Mouse (Mus musculus) cerebellum, adult 11-12 months (tissue): ENCODE results near the gene Erg.

Experiments used
- DNase-seq: peaks from one replicate; pipeline ENCODE4 v3.0.0; 2022

Gene Erg

DNA sequence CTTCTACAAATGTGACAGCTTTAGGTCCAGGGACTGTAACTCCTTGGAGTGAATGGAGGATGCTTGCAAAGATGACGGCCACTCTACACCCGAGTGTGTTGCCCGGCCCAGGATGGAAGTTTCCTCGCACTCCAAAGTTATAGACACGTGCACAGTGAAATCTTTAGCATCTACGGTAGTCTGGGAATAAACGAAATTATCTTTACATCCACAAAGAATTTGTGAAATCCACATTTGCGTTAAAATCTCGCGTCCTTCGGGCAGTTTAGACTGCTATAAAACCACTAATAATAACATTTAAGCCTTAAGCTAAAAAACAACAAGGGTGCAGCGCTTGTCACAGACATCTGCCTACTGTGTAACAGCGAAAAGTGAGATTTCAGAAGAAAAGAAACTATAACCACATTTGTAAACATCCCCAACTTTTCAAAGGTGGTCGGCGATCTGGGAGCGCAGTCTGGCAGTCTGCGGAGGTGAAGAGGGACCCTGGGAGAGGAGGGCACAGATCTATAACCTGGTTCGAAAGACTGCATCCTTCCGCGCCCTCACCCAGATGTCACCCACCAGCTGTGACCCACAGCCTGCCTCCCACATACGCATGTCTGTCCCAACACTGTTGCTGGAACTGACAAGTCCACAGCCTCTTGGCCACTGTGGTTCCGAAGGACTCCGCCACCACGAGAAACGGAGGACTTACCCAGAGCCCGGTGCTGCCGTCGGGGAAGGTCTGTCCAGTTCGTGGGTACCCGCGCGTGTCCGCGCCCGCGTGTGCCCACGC is 1.5 kb downstream of the Erg start:
- no peak for DNase-seq

- DNase-seq = no peak
These were observed 7.1 kb downstream of the Erg start for GRCm38 (mm10) chr16:95579289-95579688.

GRCm38 (mm10) chr16:95573163-95573562 is 13.2 kb downstream of the Erg start:
- no peak for DNase-seq

DNA sequence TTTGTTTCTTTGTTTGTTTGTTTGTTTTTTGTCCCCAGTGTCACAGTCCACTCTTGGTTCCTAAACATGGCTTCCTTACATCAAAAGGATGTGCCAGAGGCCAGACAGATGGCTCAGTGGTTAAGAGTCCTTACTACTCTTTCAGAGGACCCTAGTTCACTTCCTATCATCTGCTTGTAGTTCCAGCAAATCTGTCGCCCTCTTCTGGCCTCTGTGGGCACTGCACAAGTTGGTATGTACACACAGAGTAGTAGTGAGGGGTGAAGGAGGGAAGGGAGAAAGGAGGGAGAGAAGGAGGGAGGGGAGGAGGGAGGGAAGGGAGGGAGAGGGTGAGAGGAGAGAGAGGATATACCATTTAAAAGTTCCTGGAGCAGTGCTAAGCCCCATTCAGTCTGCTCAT is 15.8 kb downstream of the Erg start:
- DNase-seq = no peak

GRCm38 (mm10) chr16:95556834-95557233 is 29.6 kb downstream of the Erg start:
- no peak for DNase-seq

DNA sequence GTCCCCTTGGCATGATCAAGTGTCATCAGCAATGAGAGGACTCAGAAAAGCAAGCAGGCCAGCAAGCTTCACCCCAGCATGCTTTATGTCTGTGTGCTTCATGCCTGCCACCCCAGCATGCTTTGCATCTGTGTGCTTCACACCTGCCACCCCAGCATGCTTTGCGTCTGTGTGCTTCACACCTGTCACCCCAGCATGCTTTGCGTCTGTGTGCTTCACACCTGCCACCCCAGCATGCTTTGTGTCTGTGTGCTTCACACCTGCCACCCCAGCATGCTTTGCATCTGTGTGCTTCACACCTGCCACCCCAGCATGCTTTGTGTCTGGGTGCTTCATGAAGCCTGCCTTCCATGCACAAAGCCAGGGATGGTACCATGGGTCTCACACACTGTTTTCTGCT is 33.3 kb downstream of the Erg start:
- DNase-seq = no peak

- DNase-seq = no peak
These were observed 33.9 kb downstream of the Erg start for GRCm38 (mm10) chr16:95552495-95552894.

DNA sequence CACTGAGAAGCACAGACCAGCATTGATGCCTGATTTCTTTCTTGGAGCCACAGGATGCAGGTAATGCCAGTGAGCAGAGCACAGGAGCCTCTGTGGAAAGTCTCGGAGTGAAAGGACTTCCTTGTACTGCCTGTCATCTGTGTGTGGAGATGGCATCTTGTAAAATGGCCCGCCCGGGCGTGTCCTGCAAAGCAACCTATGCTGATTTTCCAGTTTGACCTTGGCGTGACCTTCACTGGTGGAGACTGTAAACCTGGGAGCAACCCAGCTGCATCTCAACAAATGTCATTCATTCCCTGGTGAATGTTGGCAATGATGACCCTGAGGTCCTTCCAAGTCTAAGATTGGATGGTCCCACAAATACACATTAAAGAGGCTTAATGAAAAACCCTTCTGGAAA is 35.9 kb downstream of the Erg start:
- no peak for DNase-seq

DNA sequence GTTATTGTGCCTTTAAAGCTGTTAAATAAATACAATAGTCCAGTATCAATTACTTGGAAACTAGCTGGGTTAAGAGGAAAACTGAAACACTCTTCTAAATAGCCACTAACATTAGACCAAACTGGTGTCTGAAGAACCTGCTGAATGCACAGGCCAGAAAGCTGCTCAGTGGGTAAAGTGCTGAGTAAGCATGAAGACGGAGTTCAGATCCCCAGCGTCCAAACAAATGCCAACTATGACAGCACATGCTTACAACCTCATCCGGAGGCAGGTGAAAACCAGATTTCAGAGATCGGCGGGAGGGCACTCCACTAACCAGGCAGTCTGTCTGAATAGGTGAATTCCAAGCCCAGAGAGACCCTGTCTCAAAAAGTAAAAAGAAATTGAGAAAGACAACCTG is 41.6 kb downstream of the Erg start:
- DNase-seq = no peak

DNA sequence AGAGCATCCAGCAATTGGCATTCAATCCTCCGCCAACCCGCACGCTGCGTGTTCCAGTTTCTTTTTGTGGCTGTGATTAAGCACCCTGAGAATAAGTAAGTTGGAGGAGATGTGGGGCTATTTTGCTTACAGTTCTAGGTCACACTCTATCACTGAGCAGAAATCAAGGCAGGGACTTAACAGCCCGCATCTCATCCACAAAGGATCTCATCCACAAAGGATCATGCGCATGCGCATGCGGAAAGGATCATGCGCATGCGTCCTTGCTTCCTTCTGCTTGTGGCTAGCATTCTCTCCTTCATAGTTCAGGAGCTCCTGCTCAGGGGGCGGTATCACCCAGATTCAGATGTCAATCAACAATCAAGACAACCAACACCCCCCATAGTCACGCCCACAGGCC is 42.9 kb downstream of the Erg start:
- DNase-seq = no peak

GRCm38 (mm10) chr16:95535151-95535550 is 51.2 kb downstream of the Erg start:
- no peak for DNase-seq

- no peak for DNase-seq
These were observed 53.9 kb downstream of the Erg start for GRCm38 (mm10) chr16:95532387-95533077.

- DNase-seq = no peak
These were observed 58.8 kb downstream of the Erg start for GRCm38 (mm10) chr16:95527561-95527960.

- DNase-seq = no peak
These were observed 66.9 kb downstream of the Erg start for GRCm38 (mm10) chr16:95519520-95519919.

DNA sequence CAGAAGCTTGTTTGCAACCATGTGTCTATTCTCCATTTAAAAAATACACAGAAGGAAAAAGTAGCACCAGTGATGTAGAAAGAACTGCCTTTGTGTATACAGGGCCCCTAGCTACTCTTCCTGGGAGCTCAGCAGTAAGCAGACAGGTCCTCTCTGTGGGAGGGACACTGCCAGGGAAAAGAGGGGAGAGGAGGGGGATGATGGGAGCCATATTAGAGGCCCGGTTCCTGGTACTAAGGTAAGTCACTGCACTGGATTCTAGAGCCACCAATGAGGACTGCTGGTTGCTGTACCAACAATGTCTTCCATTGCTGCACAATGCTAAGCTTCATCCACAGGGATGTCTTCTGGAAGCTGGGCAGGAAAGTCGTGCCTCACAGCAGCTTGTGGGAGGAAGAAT is 80.3 kb downstream of the Erg start:
- no peak for DNase-seq

- no peak for DNase-seq
These were observed 89.7 kb downstream of the Erg start for GRCm38 (mm10) chr16:95496582-95497300.

DNA sequence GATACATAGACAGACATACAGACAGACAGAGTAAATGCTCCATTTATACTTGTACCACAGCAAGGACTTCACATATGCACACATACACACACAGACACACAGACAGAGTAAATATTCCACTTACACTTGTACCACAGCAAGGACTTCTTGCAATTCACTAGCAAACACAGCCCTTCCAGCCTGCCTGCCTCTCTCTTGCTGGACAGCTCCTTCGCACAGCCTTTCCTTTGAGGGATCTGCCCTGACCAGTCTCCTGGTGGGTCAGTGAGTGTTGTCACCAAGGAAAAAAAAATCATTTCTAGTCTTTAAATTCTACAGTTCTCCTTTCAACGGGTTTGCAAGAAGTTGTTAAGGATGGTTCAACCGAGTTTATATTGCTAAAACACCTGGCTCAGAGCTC is 92.3 kb downstream of the Erg start:
- DNase-seq = no peak

DNA sequence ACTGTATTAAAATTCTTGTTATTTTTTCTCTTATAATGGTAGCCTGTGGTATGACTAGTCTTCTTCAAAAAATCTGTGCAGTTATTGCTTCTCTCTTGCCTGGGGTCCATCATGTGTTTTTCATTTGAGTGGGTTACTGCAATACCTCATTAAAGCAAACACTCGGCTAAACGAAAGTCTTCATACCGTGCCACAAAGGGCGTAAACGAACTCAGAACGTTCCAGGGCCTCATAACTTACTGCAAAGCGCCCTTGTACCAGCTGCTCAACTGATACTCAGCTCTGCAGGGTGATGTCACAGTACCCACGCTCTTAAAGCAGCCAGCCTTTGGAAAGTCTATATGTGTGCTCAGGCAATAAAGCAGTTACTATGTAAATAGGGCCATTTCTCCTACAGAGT is 93.1 kb downstream of the Erg start:
- DNase-seq = no peak

DNA sequence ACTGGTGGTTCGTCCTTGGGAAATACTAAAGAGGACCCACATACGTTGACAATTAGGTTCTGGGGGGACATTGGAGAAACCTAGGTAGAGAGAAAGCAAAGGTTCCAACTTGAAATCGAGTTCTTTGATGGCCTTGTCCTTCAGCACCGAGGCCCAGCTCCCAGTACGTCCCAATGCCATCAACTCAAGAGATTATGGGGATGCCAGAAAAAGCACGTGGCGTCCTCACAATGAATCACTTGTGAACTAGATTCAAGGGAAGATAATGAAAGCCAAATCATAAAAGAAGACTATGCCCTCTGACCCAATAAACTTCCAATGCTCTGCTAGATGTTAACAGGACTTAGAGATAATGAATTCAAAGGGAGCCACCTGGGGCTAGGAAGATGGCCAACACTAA is 94.2 kb downstream of the Erg start:
- DNase-seq = no peak

DNA sequence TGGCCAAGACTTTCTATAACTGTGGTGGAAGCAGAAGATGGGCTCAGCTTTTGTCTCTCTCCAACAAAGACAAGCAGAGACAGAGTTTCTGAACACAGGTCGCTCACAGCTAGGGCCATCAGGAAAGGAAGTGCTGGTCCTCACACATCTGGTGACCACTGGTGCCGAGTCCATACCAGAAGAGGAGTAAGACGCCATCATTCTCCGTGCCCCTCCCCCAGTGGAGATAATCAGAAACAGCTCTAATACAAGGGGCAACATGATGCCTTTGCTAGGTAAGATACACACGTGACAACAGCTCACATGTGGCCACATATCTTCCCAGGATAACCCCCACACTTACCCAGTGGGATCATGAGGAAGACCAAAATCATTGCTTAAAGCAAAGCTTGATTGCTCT is 96.0 kb downstream of the Erg start:
- no peak for DNase-seq

GRCm38 (mm10) chr16:95487606-95488351 is 98.6 kb downstream of the Erg start:
- DNase-seq = no peak

- no peak for DNase-seq
These were observed 105.2 kb downstream of the Erg start for GRCm38 (mm10) chr16:95481176-95481575.

DNA sequence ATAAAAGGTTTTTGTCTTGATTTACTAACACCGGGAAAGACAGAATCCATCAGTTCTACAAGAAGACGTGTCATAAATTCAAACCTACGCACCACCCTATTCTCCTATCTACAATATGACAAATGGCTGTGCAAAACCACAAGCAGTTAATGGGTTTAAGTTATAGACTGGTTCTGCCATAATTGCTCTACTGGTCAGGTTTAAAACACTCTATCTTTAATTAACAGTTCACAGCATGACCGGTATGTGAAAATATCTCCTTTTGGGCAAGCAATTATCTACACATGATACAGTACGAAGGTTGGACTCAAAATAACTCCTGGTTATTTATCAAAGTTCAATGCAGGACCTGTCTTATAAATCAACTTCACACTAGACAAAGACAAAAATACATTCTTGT is 107.8 kb downstream of the Erg start:
- no peak for DNase-seq
